In the genomic region with DNA sequence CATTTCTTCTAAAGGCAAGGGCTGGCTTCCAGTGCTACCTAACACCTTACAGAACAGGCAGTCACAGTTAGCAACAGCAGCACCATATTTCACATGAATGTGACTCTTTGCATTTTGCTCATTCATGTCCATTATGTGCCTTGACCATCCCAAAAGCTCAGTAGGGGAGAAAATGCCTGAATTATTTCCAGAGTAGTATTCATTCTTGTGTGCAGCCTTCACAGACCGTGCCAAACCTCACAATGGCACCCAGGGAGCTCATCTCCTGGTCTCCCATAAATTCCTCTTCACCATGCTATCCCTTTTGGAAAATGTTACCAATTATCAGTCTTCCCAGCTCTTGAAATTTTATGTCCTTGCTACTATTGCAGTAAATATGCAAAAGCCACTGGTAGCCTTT, we compare ENCODE assay signal across 10 mouse cellular contexts.
"Had no signal": no experiment of that assay in that cellular context is flagged by ENCODE, and none has a peak within 500 bp of the region (broad histone marks: within the 10 kb centered on the region; RNA-seq: fewer than 3 reads in every experiment).

No protein-coding gene starts in this region.

- H3K4me2 ChIP-seq: kidney, embryonic 15.5 days; limb, embryonic 13.5 days had no signal

- H3K9me3 ChIP-seq: kidney, embryonic 15.5 days; limb, embryonic 13.5 days had no signal

- H3K4me3 ChIP-seq: kidney, embryonic 15.5 days; limb, embryonic 13.5 days had no signal

- DNase-seq: kidney, postnatal 14 days; left cerebral cortex, postnatal 4 days; lung, adult 18-20 months; midbrain, embryonic 14.5 days; right cerebral cortex, adult 18-20 months; thymus, postnatal 4 days had no signal

- H3K9ac ChIP-seq: kidney, embryonic 15.5 days; limb, embryonic 13.5 days; liver, embryonic 14.5 days had no signal

- H3K27me3 ChIP-seq: kidney, embryonic 15.5 days; limb, embryonic 13.5 days had no signal

- H3K4me1 ChIP-seq: kidney, embryonic 15.5 days; limb, embryonic 13.5 days had no signal

- H3K27ac ChIP-seq: kidney, embryonic 15.5 days; limb, embryonic 13.5 days; liver, embryonic 14.5 days; stomach, postnatal 0 days had no signal
